Mouse (Mus musculus): Measurements from ENCODE around the gene Tuba1c.

- no peak for TF ChIP-seq CTCF (IDR thresholded peaks at IDR 0.05; ENCODE audit: low read depth)
- no peak for TF ChIP-seq EP300 (IDR thresholded peaks at IDR 0.05; ENCODE audit: low read depth)
Measured at GRCm38 (mm10) chr15:99017986-99018385, 11.7 kb upstream of the Tuba1c start.

All from heart, postnatal 0 days (tissue).